Mouse (Mus musculus) ZHBTc4 (cell line): ENCODE measurements at regions not wholly inside any gene's neighbourhood (a gene's known extent, or its start where the extent isn't known, plus 50 kb on each side); places are given as distances from the start of the nearest gene placed in this dataset.

Source experiments
- DNase-seq: peaks from one replicate; pipeline ENCODE4 v3.0.0-alpha.2; 2011; ENCODE audit warnings: low read depth, low spot score

DNA sequence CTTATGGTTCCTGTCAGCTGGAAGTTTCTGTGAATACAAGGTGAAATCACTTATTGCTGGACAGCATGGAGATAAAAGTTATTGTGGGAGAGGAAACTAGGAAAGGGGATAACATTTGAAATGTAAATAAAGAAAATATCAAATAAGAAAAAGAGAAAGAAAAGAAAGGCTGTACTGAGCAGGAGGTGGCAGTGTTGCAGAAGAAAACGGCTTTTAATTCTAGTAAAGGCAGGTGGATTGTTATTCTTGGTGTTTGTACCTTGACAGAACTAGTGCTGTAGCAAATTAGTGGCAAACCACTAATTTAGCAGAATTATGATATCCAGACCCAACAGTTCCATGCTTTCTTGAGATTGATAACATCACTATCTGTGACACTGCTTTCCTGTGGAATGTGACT is 52.6 kb downstream of the Gm10358 start:
- DNase-seq = no peak

DNA sequence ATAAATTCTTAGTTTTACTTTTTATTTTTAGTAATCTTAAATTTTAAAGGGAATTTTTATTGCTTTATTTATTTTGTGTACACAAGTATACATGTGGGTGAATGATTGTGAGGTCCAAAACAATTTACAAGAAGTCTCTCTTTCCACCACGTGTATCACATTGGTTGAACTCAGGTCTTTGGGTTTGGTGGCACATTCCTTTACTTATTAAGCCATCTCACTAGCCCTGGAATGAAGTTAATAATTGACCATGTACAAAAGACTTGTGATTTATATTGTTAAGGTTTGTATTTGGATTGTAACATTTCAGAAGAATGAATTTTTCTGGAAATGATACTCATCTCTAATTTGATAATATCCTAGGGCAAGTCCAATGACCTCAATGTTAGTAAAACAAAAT is 56.2 kb downstream of the Gm10358 start:
- no peak for DNase-seq

DNA sequence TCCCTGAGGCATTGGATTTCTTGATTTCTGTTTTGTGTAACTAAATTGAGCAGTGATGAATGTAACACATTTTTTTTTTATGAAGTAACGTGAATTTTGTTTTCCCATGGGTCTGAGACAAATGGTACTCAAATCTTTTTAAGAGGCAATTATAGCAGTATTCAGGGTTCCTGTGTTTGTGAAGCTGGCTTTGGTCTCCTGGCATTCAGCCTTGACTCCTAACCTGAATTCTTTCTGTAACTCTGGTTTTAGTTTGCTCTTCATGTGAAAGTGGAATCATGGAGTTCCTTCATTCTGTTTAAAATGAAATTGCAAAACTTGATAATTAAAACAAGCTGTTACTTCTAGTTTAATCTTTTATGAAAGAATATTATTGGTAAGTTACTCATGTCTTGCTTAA is 58.3 kb downstream of the Gm10358 start:
- no peak for DNase-seq

DNA sequence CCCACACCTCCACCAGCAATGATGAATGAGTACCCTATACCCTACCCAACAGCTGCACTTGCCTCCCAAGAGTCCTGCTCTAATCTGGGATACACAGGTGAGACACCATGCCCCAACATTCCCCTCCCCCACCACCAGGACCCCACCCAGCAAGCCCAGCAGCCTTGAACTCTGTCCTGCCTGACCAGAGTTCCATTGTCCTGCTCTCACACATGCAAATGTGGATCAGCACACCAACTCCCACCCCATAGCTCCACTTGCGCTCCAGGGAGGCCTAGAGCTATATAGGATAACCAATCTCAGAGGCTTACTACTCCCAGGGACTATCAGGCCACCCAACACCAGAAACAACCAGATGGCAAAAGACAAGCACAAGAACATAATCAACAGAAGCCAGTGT is 85.8 kb downstream of the Gm10358 start:
- peak; percentile 25 for DNase-seq

DNA sequence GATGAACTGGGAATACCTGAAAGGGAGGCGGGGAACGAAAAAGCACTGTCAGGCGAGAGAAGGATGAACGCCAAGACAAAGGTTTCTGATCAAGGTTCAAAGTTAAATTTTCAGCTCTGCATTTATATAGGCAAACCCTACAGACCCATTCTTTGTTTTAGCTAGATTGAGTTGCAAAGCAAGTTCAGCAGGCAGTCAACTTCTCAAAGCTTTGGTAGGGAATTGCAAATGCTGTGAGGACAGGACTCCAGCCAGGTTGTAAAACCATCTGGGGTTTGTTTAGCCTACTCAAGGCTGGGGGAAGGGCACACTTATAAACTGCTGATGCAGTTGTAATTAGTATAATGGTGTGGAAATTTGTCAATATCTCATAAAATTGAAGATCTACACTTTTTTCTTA is 87.9 kb downstream of the Gm10358 start:
- DNase-seq = peak; percentile 35

DNA sequence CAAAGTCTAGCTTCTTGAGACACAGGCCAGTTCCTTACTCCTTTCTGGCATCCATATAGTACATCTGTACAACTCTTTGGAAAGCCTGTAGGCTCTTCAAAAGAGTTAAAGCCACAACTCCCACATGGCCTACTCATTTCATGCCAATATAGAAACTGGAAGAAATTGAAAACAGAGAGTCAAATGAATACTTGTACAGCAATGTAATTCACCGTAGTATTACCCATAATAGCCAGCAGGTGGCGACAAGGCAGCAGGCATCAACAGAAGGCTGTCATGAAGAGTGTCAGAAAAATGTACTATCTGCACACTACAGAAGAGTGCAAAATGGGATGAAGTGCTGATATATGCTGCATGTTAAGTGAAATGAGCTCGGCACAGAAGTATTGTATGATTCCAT is 90.5 kb downstream of the Gm10358 start:
- peak; percentile 64 for DNase-seq

DNA sequence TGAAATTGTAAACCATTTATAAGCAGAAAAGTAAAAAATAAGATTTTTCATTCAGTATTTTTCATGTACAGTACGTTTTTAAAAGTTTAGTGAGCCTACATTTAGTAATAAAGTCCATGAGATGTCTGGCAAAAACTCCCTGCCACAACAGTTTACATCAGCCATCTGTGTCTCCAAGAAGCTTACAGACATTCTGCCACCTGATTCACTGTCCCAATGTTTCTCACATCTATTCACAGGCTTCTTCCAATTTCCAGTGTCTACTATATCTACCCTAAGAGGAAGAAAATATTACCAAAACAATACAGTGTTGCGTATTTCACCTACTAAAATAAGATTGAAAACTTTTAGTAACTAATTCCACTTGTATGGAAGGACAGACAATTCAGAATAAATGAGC is 95.7 kb downstream of the Rasd2 start:
- no peak for DNase-seq

DNA sequence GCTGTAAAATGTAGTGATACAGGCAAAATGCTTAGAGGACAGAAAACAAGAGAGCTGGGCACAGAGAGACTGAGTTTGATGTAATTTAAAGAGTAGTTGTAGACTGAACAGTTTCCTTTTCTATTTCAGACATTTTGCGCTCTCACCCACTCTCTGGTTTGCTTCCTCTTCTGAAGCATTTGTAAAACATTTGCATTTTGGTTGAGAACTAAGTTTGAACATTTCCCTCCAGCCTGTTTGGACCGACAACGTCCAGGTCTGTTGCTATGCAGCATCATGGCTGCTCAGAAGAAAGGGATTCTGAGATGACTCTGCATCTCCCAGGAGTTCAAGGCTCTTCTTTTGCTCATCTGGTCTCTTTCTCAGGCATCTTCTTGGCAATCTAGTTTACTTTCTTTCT is 78.2 kb downstream of the Rasd2 start:
- no peak for DNase-seq

DNA sequence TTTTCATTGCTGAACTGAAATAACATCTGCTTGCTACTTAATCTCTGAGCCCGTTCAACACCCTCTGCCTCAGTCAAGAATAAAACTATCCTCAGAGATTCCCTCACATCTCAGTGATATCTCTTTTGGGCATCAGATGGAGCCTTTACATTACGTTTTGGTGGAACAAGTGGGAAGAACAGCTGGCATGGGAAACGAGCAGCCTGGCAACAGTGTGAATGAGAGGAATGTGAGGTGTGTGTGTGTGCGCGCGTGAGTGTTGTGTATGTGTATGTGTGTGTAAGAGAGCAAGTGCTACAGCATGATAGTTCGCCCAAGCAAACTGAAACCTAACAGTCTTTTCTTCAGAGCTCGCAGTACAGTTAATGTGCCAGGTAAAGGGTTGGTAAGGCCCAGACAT is 76.2 kb downstream of the Rasd2 start:
- no peak for DNase-seq
